Mouse (Mus musculus) liver, embryonic 13.5 days (tissue): ENCODE results near the gene Shisal2b. TPM values are rescaled to one million over a fixed set of nuclear protein-coding genes. Genes with fewer than 3 reads are reported as not detected.
"Not testable (repeated sequence)": the region's sequence is repeated elsewhere in the genome, so short reads cannot be mapped to it uniquely, and the experiment has no call there.

Experiments
- ATAC-seq: fragments of 200-750 bp; cut with Nextera tagmentation; 2 replicates; pipeline ENCODE4 v1.8.0; 2017; ENCODE audit warnings: low read depth, mild to moderate bottlenecking, moderate number of reproducible peaks, moderate library complexity
- DNase-seq: peaks from one replicate; pipeline ENCODE4 v3.0.0; 2022
- H3K27ac ChIP-seq: fragments of 300-500 bp; sonication (generic); 2 replicates; pipeline ENCODE4 v1.5.1; 2015; ENCODE audit warnings: moderate library complexity, mild to moderate bottlenecking, inconsistent platforms
- H3K27me3 ChIP-seq: fragments of 300-500 bp; sonication (generic); 2 replicates; pipeline ENCODE4 v1.6.1; 2015; ENCODE audit warnings: mild to moderate bottlenecking, inconsistent platforms
- H3K36me3 ChIP-seq: fragments of 300-500 bp; sonication (generic); 2 replicates; pipeline ENCODE4 v1.6.1; 2015; ENCODE audit warnings: mild to moderate bottlenecking, inconsistent platforms
- H3K4me1 ChIP-seq: fragments of 300-500 bp; sonication (generic); replicated peaks from 2 replicates; pipeline ENCODE4 v1.6.1; 2015; ENCODE audit warnings: inconsistent platforms
- H3K4me2 ChIP-seq: fragments of 300-500 bp; sonication (generic); 2 replicates; pipeline ENCODE4 v1.6.1; 2015; ENCODE audit warnings: inconsistent platforms, mild to moderate bottlenecking, moderate library complexity
- H3K4me3 ChIP-seq: fragments of 300-500 bp; sonication (generic); replicated peaks from 2 replicates; pipeline ENCODE4 v1.5.1; 2015; ENCODE audit warnings: mild to moderate bottlenecking, inconsistent platforms
- H3K9ac ChIP-seq: fragments of 300-500 bp; sonication (generic); 2 replicates; pipeline ENCODE4 v1.6.1; 2015; ENCODE audit warnings: mild to moderate bottlenecking, inconsistent platforms
- H3K9me3 ChIP-seq: fragments of 300-500 bp; sonication (generic); replicated peaks from 2 replicates; pipeline ENCODE4 v1.6.1; 2016; ENCODE audit warnings: inconsistent platforms
- WGBS: fragments of 180-500 bp; shearing (Covaris S2); methylation state at CpG from one replicate; pipeline ENCODE4 v1.1.7; 2015; ENCODE audit not compliant: insufficient replicate concordance; 5-methylcytosine and 5-hydroxymethylcytosine counted together
- polyA plus RNA-seq: library from polyadenylated mRNA; unstranded; fragments of >200 nt; fragmentation: Nextera tagmentation; extraction: Ambion mirVana; gene quantifications from 2 replicates; pipeline ENCODE4 v1.2.1, GENCODE M21; 2015

Shisal2b gene
- not detected in 2 replicates for polyA plus RNA-seq

DNA sequence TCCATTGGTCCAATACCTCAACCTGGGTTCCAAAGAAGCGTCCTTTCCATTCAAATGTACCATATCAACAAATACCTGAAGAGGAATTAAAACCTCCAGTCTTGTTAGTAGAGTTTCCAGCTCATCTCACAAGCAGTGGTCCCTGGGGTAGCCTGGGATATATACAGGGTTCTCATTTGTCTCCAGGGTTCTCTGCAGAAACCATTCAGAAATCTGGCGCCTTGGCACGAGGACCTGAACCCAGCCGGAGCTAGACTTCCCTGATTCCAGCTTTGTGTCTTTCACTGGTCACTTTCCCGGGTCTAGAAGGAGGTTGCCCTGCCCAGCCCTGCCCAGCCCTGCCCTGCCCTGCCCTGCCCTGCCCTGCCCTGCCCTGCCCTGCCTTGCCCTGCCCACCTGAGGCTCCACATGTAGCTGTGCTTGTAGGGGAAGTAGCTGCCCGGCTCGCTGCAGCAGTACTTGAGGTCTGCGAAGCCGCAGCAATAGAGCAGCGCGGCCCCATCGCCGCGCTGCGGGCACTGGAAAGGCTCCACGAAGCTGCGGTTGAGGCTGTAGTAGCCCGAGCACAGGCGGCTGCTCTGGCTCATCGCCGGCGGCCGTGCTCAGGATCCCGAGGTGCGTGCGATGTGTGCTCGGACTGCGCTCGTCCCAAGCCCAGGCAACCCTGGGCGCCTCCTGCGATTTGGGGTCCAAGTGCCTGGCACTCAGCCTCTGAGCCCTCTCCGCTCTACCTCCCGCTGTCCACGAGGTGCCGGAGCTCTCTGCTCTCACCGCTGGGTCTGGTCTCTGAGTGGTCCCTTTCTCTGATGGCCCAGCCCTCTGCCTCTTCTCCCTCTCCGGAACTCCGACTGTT is at the start of gene Shisal2b:
TSS of gene Shisal2b (minus strand) at position 767 of the 853 bp plus-strand sequence.
- H3K4me3 ChIP-seq: peak within 1 kb of the TSS; percentile 51
- 3% methylated on average over 38 of the region's 38 CpGs for WGBS
- H3K27ac ChIP-seq: no peak within 1 kb of the TSS
- peaks cover 30% of the 10 kb centered on the region for H3K27me3 ChIP-seq
- H3K36me3 ChIP-seq: no peaks in the 10 kb centered on the region
- H3K4me1 ChIP-seq: peaks cover 8% of the 10 kb centered on the region
- DNase-seq (no peak), ATAC-seq (peak; percentile 55)
- no peak within 1 kb of the TSS; the same call in 1 of the 2 replicates for H3K9ac ChIP-seq
- peak within 1 kb of the TSS; percentile 72 for H3K4me2 ChIP-seq
- H3K9me3 ChIP-seq: no peaks in the 10 kb centered on the region

GRCm38 (mm10) chr13:104911626-104912025 is 47.9 kb upstream of the Shisal2b start:
- not testable (repeated sequence) for H3K4me2 ChIP-seq, H3K4me1 ChIP-seq, H3K27me3 ChIP-seq, H3K27ac ChIP-seq, H3K9me3 ChIP-seq, H3K36me3 ChIP-seq, ATAC-seq, DNase-seq, H3K9ac ChIP-seq, H3K4me3 ChIP-seq
- 62% methylated on average over 5 of the region's 5 CpGs for WGBS

- not testable (repeated sequence) for H3K4me3 ChIP-seq, H3K9me3 ChIP-seq, H3K4me1 ChIP-seq, H3K27ac ChIP-seq, DNase-seq, H3K36me3 ChIP-seq, H3K4me2 ChIP-seq, ATAC-seq, H3K9ac ChIP-seq, H3K27me3 ChIP-seq
- 64% methylated on average over 1 of the region's 1 CpGs for WGBS
Measured at GRCm38 (mm10) chr13:104911006-104911405, 47.3 kb upstream of the Shisal2b start.

GRCm38 (mm10) chr13:104908691-104909090 is 45.0 kb upstream of the Shisal2b start:
- Histone ChIP-seq H3K4me3 (no peak overlapping the region), H3K9ac (no peak overlapping the region), H3K4me2 (no peak overlapping the region), H3K27ac (no peak overlapping the region), H3K27me3 (no peaks in the 10 kb centered on the region), H3K36me3 (no peaks in the 10 kb centered on the region), H3K9me3 (no peaks in the 10 kb centered on the region), H3K4me1 (no peaks in the 10 kb centered on the region)
- DNase-seq (no peak), ATAC-seq (no peak)
- 61% methylated on average over 7 of the region's 7 CpGs for WGBS

DNA sequence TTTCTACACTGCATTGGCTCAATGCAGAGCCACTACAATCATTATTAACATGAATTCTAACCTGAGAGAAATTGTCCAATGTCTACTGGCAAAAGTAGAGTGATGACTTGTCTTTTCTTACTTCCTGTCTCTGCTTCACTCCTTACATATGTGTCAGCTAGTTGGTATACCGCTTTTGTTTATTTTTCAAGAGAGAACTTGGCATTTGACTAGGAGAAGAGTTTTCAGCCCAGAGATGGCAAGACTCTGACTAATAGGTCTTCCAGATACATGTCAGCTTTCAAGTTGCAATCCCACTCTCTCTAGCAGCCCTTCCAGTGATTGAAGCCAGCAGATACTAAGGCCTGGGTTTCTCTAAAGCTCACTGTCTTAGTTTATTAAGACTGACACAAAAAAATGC is 31.1 kb upstream of the Shisal2b start:
- H3K27me3 ChIP-seq: no peaks in the 10 kb centered on the region
- no peak for DNase-seq
- WGBS: 71% methylated on average over 1 of the region's 1 CpGs
- H3K4me1 ChIP-seq: no peaks in the 10 kb centered on the region
- no peak overlapping the region for H3K4me3 ChIP-seq
- H3K9me3 ChIP-seq: no peaks in the 10 kb centered on the region
- no peak for ATAC-seq
- H3K4me2 ChIP-seq: no peak overlapping the region
- no peaks in the 10 kb centered on the region for H3K36me3 ChIP-seq
- H3K9ac ChIP-seq: no peak overlapping the region
- no peak overlapping the region for H3K27ac ChIP-seq

GRCm38 (mm10) chr13:104892337-104892736 is 28.6 kb upstream of the Shisal2b start:
- no peak overlapping the region for H3K27ac ChIP-seq
- no peak for DNase-seq
- H3K4me2 ChIP-seq: no peak overlapping the region
- no peak overlapping the region for H3K4me3 ChIP-seq
- H3K9me3 ChIP-seq: no peaks in the 10 kb centered on the region
- no peaks in the 10 kb centered on the region for H3K4me1 ChIP-seq
- ATAC-seq: no peak
- H3K27me3 ChIP-seq: no peaks in the 10 kb centered on the region
- H3K9ac ChIP-seq: no peak overlapping the region
- WGBS: 54% methylated on average over 4 of the region's 4 CpGs
- H3K36me3 ChIP-seq: no peaks in the 10 kb centered on the region

DNA sequence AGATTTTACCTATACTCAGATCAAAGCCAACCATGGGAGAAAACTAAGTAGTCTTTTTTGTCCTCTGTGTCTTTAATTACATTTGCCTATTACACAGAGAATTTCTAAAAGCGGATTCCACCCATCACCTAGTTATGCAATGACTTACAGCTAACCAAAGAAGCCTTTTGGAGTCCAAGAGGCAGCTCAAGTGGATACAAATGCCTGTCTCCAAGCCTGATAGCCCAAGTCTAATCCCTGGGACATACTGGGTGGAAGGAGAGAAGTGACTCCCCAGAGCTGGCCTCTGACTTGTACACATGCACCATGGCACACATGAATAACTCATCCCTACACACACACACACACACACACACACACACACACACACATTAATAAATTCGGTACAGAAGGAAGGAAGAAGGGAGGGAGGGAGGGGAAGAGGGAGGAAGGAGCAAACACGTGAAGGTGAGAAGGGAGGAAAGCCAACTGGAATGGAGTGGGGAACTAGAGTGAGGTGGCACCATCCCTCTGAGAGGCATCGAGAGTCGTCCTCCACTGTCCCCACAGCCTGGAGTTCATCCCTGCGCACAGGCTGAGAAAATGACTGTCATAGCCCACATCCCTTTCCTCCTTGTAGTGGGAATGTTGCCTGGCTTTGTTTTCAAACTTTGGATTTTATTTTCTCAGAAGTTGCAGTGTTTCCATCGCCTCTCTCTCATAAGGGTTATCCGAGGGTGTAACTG is 22.8 kb upstream of the Shisal2b start:
- ATAC-seq (no peak), DNase-seq (no peak)
- Histone ChIP-seq H3K4me1 (no peaks in the 10 kb centered on the region), H3K4me2 (no peak overlapping the region), H3K27ac (no peak overlapping the region), H3K4me3 (no peak overlapping the region), H3K9ac (no peak overlapping the region), H3K9me3 (no peaks in the 10 kb centered on the region), H3K27me3 (no peaks in the 10 kb centered on the region), H3K36me3 (no peaks in the 10 kb centered on the region)
- WGBS: 64% methylated on average over 8 of the region's 8 CpGs

- ATAC-seq (no peak), DNase-seq (no peak)
- 23% methylated on average over 15 of the region's 16 CpGs for WGBS
- Histone ChIP-seq H3K9me3 (no peaks in the 10 kb centered on the region), H3K4me1 (no peaks in the 10 kb centered on the region), H3K36me3 (no peaks in the 10 kb centered on the region), H3K27ac (no peak overlapping the region), H3K4me2 (no peak overlapping the region), H3K4me3 (no peak overlapping the region), H3K27me3 (no peaks in the 10 kb centered on the region), H3K9ac (no peak overlapping the region)
Measured at GRCm38 (mm10) chr13:104883566-104884249, 20.0 kb upstream of the Shisal2b start.

- no peak overlapping the region for H3K27ac ChIP-seq
- ATAC-seq: 0 out of 2 replicates have a peak, but pooled peaks have one; percentile 31
- no peaks in the 10 kb centered on the region for H3K9me3 ChIP-seq
- no peaks in the 10 kb centered on the region for H3K36me3 ChIP-seq
- no peaks in the 10 kb centered on the region for H3K27me3 ChIP-seq
- no peak overlapping the region for H3K9ac ChIP-seq
- no peak overlapping the region for H3K4me2 ChIP-seq
- H3K4me3 ChIP-seq: no peak overlapping the region
- WGBS: 39% methylated on average over 4 of the region's 4 CpGs
- no peaks in the 10 kb centered on the region for H3K4me1 ChIP-seq
- DNase-seq: no peak
Measured at GRCm38 (mm10) chr13:104878508-104878907, 14.8 kb upstream of the Shisal2b start.

DNA sequence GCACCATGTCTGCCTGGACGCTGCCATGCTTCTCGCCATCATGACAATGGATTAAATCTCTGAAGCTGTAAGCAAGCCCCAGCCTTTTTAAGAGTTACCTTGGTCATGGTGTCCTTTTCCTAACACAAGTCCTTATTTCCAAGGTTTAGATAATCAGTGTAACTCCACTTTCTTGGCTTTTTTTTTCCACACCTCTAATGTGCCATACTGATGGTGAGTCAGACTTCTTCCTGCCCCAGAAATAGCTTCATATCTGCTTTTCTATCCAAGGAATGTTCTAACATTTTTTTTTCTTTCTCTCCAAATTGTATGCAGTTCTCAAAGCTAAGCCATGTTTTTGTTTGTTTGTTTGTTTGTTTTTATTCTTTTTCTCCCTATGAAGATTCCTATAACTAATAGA is 6.2 kb upstream of the Shisal2b start:
- no peaks in the 10 kb centered on the region for H3K27me3 ChIP-seq
- ATAC-seq: no peak
- no peaks in the 10 kb centered on the region for H3K36me3 ChIP-seq
- no peaks in the 10 kb centered on the region for H3K9me3 ChIP-seq
- H3K27ac ChIP-seq: no peak overlapping the region
- H3K4me2 ChIP-seq: no peak overlapping the region
- no peaks in the 10 kb centered on the region for H3K4me1 ChIP-seq
- H3K9ac ChIP-seq: no peak overlapping the region
- WGBS: 66% methylated on average over 2 of the region's 2 CpGs
- no peak for DNase-seq
- H3K4me3 ChIP-seq: no peak overlapping the region

DNA sequence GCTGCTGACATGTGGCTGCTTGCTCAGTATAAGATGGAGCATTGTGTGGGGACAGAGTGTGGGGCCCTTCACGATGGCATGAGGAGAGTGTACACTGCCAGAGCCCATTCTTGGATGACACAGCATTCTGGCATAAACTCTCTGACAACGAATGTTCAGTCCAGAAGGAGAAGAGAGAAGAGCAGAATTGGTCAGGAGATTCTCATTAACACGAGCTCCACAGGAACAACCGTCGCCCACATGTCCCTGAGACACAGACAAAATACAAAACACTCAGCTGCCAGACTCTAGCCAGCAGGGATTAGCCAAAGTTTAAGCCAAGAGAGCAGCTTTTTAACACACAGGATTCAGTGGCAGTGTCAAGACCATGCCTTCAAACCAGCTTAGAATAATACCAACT is 3.0 kb upstream of the Shisal2b start:
- Histone ChIP-seq H3K4me3 (no peak overlapping the region), H3K27me3 (peaks cover 27% of the 10 kb centered on the region), H3K9ac (no peak overlapping the region), H3K4me2 (no peak overlapping the region), H3K9me3 (no peaks in the 10 kb centered on the region), H3K27ac (no peak overlapping the region), H3K36me3 (no peaks in the 10 kb centered on the region), H3K4me1 (peaks cover 8% of the 10 kb centered on the region)
- WGBS: 56% methylated on average over 5 of the region's 5 CpGs
- ATAC-seq (no peak), DNase-seq (no peak)
